Mouse (Mus musculus): ENCODE measurements at regions not wholly inside any gene's neighbourhood (a gene's known extent, or its start where the extent isn't known, plus 50 kb on each side); places are given as distances from the start of the nearest gene placed in this dataset.

DNA sequence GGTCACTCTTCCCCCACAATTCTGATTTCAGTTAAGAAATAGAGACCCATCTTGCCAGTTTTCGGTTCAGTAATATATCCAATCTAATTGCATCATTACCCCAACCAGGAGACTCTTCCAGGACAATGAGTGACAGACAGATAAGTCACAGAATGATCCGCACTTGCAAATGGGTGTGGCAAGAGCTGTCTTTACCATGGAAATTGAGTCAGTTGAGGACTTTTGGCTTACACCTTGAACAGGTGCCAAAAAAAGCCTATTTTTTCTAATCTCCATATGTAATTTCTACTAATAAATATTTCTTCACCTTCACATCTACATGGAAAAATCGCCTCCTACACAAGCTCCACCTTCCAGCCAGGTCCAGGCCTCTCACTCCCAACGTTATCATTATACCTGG, 98.2 kb upstream of the Nrbf2 start:
- no peak for TF ChIP-seq CTCF (IDR thresholded peaks at IDR 0.05; ENCODE audit: low read depth)
- TF ChIP-seq EP300 (IDR thresholded peaks at IDR 0.05; ENCODE audit: low read depth), result no peak
